Mouse (Mus musculus): ENCODE measurements at regions not wholly inside any gene's neighbourhood (a gene's known extent, or its start where the extent isn't known, plus 50 kb on each side); places are given as distances from the start of the nearest gene placed in this dataset.

DNA sequence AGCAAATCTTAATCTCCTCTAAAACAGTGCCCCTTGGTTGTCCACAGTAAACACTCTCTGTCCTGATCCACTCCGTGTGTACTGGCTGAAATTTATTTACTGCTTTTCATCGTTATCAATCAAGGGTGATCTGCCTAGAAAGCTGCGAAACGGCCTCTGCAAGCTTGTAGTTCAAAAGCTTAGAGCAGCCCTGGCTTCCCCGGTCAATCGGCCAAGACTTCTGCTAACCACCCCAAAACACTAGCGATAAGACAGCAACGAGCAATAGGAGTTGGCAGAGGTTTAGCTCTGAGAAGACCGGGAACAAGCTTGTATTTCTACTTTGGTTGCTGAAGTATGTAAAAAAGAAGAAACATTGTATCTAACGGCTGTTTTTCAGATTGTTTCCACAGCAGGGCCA lies 201.8 kb downstream of the Sptssa start:
- no peak for DNase-seq (ENCODE audit: low read depth, low spot score)

DNA sequence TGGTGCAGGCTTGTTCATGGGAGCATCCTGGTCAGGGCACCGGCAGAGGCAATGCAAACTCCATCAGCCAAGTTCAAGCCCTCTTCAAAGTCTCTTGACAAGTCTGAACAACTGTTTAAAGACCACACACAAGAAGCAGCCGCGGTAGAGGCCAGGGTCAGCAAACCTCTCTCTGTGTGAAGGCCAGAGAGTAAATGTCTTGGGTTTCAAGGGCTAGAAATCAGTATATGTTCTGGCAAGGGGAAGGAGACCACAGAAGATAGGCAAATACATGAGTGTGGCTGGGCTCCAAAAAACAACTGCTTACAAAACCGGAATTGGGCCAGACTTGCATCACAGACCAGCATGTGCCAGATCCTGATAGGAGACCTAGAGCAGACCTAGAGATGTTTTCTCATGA lies 203.0 kb downstream of the Sptssa start:
- DNase-seq (ENCODE audit: low read depth, low spot score), result no peak

DNA sequence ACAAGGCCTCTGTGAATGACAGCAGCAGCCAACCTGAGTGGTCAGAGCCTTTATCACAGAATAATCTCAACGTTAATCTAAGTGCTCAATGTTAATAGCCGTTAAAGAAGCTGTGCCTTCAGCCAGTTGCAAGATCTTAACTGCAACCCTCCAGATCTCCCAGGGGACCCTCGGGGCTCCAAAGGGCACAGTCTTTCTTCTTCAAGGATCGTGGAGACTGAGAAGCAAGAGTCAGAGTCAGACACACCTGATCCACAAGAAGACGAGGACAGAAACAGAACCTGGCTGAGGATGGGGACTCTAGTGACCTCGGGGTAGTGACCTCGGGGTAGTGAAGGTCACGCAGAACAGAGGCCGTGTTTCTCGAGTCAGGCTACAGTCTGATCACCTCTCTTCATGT lies 206.0 kb downstream of the Sptssa start:
- DNase-seq (ENCODE audit: low read depth, low spot score), result no peak

DNA sequence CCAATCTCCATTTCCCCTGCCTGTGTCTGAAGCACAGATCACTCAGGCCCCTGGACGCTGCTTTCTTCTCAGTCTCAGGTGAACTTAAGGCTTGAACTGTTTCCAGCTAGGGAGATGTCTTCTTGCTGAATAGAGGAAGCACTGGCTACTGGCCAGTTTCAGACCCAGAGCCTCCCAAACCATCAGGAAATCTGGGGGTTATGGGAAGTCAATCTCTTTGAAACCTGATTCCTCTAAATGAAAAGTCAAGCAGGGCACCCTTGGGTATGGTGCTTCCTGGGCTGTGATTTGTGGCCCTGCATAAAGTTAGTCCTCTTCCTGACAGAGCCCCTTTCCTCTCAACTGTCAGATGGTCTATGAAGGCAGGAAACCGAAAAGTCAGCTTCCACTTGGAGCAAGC lies 208.2 kb downstream of the Sptssa start:
- DNase-seq (ENCODE audit: low read depth, low spot score), result no peak

DNA sequence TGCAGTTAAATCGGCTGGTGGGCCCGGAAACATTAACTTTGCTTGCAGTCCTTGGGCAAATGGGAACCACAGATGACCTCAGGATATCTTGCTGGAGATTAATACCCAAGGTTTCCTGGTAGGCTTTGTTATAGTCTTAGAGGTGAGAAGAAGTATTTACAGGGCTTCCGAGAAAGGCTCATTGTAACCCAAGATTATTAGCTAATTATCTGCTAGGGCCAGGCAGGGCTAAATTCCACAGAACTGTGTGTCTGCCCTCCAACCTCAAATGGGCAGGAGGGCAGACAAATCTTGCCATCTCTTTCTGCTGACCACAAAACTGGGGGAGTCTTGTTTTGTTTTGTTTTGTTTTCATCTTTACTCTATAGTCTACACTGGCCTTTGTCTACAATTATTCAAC lies 209.0 kb downstream of the Sptssa start:
- DNase-seq (ENCODE audit: low read depth, low spot score), result no peak

DNA sequence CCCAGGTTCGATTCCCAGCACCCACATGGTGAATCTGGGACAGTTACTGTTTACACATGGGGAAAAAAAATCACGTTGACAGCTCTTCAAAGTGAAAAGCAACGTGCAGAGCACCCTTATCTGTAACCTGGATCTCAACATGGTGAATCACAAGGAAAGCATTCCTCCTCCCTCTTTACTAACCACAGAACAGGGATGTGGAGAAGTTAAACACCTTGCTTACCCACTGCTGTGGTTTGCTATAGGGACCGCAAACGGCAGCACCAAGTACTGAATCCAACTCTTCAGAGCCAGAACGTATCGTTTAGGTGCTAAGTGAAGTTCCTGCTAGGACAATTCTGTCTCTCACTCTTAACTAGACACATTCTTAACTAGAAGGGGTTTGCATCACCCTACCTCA lies 210.0 kb downstream of the Sptssa start:
- no peak for DNase-seq (ENCODE audit: low read depth, low spot score)

DNA sequence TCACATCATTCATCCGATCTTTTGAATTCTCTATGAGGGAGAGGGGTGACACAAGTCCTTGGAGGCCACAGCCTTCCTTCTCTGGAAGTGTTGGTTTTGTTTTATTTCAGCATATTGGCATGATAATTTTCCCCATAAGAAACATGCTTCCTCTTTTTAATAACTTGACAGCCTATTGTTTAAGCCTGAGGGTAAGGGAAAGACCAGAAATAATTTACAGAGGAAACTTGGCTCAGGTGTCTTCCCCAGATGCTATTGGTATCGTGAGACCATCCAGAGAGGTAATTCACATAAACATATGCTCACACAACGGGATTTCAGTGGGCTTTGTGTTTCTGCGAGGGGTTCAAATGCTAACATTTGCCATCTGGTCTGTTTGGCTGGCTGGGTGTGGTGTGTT lies 212.0 kb downstream of the Sptssa start:
- DNase-seq (ENCODE audit: low read depth, low spot score), result no peak

DNA sequence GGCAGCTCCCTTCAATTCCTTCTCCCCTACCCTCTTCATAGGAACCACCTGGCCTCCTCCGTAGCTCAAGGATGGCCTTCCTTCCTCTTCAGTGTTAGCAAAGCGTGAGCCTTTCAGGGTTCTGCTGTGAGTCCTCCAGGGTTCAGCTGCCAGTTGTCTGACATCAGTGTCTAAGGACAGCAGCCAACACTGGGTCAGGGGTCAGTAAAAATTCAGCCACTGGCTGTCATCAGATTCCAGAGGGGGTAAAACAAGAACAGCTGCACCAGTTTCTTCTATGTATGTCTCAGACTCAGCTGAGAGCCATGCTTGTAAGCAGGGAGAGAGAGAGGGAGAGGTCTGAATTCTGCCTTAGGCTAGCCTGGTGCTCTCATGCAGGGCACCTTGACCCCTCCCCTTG lies 213.1 kb downstream of the Sptssa start:
- DNase-seq (ENCODE audit: low read depth, low spot score), result no peak

DNA sequence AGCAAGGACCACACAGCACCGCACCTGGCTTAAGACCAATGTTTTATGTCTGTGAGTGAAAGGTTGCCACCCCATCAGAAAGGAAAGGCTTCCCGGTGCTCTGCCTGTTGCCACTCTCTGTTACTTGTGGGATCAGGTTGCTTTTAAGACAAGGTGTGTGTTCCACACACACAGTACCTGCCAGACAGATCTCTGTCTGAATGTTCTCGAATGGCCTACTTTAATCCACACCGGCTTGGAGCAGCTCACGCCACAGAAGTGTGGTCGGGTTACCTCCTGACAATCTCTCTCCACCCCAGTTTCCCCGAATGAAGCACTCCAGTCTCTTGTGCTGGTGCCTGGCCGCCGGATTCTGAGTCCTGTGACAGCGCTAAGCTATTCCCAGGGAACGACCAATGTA lies 214.0 kb downstream of the Sptssa start:
- DNase-seq (ENCODE audit: low read depth, low spot score), result no peak

DNA sequence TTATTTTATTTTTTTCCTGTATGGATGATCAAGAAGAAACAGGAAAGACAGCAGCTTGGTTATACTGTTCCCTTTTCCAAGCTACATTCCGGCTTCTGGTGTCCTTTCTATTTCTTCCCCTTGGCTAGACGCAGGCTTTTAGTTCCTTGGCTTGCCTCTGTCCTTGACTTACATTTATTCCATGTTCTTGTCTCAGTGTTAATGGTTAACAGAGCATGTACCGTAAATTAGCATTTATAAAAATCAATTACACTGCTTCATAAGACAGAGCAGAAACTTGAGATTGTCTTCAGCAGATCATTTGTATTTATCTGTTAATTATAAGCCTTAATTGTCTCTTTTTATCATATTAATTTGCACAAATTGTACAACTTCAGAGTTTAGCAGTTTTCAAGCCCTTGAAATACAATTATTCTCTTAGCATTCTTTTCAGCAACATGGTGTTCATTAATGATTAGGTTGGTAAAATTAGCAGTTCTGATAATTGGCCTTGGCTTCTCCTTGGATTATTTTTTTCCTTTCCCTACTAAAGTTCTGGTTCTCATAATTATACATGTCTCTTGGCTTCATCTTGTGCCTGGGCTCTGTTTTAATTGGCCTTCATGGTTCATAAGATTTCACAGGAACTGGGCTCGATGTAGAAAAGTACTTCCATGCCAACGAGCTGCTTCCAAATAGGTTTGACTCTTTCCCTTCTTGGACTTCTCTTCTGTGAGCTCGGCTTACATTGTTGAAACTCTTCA lies 215.4 kb downstream of the Sptssa start:
- DNase-seq (ENCODE audit: low read depth, low spot score), result no peak

DNA sequence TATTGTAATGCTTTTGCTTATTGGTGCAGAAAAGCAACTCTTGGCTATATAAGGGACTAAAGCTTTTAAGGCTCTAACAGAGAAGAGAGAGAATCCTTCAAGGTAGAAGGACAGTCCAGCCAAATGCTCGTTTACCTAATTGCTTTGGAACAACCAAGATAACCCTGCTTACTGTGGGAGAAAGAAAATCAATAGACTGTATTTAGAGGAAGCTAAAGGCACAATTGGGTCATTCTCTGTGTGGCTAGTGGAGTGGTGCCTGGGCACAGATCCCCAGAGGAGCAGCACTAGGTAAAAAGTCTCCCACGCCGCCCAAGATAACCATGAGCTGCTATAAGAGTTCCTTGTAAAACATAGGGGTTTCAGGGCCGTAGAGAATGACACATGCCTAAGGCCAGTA lies 217.6 kb downstream of the Sptssa start:
- DNase-seq (ENCODE audit: low read depth, low spot score), result no peak

DNA sequence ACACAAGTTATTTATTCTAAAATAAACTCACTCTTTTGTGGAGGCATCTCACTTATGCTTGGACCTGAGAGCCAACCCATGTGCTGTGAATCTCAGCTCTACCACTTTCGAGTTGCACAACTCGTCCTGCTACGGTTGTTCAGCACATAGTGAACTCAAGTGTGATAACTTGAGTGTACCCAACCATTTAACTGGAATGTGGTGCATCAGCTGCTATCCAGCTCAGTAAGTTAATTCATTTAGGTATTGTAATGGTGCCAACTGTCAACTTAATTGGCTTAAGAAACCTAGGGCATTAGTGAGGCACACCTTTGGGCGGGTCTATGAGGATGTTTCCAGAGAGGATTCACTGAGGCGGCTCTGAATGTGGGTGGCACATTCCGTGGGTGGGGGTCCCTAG lies 221.6 kb upstream of the Egln3 start:
- no peak for DNase-seq (ENCODE audit: low read depth, low spot score)

DNA sequence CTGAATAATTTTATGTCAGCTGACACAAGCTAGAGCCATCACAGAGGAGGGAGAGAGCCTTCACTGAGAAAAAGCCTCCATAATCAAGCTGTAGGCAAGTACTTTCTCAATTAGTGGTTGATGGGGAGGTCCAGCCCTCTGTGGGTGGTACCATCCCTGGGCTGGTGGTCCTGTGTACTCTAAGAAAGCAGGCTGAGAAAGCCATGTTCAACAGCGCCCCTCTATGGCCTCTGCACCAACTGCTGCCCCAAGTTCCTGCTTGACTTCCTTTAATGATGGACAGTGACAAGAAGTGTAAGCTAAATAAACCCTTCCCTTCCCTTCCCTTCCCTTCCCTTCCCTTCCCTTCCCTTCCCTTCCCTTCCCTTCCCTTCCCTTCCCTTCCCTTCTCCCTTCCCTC lies 211.2 kb upstream of the Egln3 start:
- no peak for DNase-seq (ENCODE audit: low read depth, low spot score)

DNA sequence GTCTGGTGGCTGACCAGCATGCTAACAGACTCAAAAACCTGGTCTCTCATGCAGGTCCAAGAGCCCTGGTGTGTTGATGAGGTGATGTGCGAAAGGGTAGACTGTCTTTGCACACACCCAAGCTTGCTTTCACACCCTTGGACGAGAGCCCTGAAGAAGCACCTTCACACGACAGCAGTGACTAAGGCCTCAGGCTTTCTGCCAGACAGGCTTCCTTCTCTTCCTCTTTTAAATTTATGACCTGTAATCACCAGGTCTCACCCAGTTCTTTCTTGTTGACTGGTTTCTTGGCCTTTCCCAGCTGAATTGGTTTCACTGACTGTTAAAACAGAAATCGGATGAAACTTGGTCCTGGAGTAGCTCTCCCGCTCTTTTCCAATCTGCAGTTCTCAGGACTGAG lies 210.5 kb upstream of the Egln3 start:
- no peak for DNase-seq (ENCODE audit: low read depth, low spot score)

DNA sequence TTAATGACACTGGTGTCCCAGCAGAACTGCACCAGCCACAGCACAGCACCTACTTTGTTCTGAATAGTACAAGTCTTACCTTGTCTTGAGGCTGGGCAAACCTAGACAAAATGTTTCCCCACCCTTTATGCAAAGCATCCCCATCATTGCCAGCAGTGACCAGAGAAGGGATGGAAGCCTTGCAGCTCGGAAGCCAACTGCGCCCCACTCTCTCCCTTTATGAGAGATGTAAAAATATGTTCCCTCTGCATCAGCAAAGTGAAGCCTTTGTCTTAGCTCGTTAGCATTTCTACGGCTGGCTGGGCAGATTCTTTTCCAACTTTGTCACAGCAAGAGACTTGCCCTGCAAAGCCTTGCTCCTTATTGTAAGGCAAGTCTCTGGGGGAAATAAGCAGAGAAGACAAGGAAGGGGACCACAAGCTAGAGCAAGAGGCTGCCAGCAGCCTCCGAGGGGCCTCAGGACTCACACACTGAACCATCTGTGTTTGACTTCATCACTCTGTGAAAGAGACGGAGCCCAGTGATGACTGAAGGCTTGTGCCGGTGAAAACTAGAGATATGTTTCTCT lies 206.5 kb upstream of the Egln3 start:
- no peak for DNase-seq (ENCODE audit: low read depth, low spot score)

DNA sequence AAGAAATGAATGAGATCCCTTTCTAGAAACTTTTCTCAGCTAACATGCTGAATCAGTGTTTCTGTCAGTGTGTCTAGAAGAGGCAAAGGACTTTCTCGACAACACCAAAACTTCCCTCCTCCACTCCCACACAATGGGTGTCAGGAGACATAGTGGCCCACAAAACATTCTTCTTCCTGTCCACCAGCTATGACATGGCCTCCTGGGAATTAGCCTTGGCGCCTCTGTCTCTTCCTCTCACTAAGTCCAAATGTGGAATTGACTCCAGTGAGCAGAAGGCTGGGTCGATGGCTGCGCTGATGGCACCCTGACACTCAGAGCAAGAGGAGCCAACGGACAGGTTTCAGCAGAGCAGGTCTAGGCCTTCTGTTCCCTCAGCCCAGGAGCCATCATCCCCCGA lies 205.2 kb upstream of the Egln3 start:
- DNase-seq (ENCODE audit: low read depth, low spot score), result no peak

DNA sequence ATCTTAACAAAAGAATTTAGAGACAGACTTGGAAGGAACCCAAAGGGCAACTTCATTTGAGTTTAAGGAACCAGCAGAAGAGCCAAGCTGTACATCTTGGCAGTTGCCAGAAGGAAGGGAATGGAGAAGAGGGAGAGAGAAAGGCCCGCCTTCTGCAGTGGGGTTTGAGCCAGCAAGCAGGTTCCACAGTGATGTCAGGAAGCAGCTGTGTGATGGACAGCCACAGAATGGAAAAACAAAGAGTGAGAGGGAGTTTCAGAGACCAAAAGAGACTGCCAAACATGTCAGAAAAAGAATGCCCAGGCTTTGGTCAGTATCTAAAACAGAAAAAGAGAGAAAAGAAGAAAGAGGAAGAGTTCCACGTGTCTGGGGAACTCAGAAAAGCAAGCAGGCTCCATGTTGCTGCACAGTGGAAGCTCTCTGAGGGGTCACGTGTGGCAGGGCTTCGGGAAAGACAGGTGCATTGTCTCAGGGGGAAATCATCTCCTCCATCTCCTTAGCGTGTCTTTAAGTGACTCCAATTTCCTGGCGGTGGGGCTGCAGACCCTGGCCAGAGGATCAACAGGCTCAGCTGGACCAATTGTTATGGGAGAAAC lies 203.7 kb upstream of the Egln3 start:
- no peak for DNase-seq (ENCODE audit: low read depth, low spot score)

DNA sequence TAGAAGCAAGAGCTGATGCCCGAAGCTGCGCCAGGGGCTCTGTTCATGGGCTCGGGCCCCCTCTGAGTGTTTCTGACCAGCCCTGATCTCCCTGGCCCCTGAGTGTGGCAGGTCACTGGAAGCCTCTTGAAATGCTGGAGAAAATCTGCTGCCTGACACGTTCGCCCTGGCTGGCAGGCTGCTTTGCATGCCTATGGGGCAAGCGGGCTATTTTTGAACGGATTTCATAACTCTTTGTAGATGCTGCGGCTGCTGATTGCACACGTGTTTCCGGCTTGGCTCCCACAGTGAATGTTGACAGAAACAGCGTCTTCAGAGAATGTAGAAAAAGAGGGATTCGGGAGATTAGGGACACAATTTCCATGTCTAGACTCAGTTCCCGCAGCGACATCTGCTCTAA lies 201.4 kb upstream of the Egln3 start:
- DNase-seq (ENCODE audit: low read depth, low spot score), result peak; percentile 84

DNA sequence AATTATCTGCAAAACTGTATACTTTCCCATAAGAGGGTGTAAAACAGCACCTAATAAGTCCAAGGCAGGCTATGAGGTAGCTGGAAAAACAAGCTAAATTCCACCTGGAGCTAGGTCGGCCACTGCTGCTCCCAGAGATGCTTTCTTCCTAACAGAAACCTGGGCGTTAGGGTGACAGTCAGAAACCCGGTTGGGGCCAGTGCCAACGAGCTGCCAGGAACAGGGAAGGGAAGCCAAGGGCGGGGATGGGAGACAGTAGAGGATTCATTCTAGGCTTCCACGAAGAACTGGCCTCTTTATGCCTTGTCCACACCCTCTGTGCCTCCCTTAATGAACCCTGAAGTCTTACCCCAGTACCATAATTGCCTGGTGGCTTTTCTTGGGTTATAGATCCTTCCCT lies 198.9 kb upstream of the Egln3 start:
- DNase-seq (ENCODE audit: low read depth, low spot score), result no peak

DNA sequence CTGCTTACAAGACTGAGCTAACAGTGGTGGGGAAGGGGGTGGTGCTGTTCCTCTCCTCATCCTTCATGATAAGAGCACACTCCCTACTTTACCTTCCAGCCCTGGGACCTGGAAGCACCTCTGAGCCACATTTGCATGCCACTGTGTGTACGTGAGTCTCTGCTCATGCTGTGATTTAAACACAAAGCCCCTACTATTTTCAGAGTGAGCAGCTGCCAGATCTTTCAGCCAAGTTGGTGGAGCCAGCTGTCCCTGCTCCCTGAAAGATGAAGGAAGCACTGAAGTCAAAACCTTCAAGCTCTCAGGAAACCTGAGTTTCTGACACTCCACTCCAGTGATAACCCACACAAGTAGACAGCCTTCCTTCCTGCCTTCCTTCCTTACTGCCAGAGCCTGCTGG lies 198.0 kb upstream of the Egln3 start:
- DNase-seq (ENCODE audit: low read depth, low spot score), result no peak

DNA sequence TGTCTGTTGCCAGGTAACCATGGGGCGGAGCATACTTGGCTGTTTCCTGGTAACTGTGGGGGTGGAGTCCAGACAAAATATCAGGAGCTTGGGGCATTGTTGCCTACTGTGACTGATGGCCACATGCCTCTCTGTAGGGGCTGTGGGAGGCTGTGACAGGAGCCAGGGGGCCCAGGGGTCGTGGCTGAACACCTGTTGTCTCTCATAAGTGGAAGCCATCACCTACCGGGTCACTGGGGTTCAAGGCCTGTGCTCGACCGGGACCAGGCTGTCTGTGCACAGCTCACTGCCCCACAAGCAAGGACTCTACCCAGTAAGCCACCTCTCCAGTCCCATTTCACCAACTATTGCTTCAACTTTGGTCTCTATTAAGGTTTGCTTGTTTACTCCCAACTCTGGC lies 196.4 kb upstream of the Egln3 start:
- no peak for DNase-seq (ENCODE audit: low read depth, low spot score)

DNA sequence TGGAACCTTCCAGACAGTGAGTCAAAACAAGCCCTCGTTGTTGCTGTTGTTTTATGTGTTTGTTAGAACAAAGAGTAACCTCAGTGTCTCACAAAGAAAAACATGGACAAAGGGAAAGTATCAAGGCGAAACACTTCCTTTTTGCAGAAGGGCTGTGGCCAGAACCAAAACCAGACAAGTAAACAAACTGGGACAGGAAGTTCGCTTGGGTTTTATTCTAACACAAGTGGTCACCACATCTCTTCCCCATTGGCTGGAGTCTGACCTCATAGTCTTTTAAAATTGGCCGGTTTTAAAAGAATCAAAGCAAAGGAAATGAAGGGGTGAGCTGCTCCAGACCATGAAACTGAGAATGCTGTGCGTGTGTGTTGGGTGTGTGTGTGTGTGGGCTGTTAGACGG lies 194.4 kb upstream of the Egln3 start:
- DNase-seq (ENCODE audit: low read depth, low spot score), result peak; percentile 27

DNA sequence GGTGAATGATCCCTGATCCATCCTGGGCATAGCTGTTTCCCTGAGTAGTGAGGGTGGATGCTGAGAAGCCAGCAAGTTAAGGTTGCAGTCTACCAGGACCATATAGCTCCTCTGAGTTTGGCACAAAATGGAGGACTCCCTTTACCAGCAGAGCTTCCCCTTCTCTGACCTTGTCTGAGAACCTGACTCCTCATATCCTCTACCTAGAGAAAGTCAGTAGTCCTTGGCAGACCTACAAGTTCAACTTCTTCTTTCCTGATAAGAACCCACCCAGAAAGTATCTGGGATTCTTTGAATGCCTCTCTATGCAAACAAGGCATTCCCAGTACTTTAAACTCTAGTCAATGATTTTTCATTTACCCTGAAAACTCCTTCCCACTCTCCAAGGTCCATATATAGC lies 193.3 kb upstream of the Egln3 start:
- DNase-seq (ENCODE audit: low read depth, low spot score), result no peak

DNA sequence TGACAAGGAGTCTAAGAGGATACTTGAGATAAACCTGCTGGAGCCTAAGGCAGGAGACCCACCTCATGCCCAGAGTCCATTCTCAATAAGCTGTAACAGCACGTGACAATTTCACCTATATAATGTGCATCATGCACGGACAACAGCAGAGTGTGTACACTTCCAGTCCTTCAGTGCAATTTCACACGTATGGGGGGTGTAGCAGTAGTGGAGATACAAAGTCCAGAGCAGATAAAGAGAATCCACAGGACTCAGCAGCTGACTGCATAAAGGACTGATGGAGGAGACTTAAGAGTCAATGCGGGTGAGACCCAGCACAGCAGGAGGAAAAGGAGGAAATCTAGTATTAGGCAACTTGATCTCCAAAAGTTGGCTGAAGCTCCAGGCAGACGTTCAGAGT lies 192.7 kb upstream of the Egln3 start:
- DNase-seq (ENCODE audit: low read depth, low spot score), result no peak
